8 mouse cellular contexts compared by ENCODE assay signal in genomic region chr3:129536109-129536508, GRCm38 (mm10). TPM values are rescaled to one million over a fixed set of nuclear protein-coding genes. Genes with fewer than 3 reads are reported as not detected.
DNase-seq lines count a peak whose midpoint lies in the region; ATAC-seq and TF ChIP-seq lines count a peak whose summit lies in the region.

No protein-coding gene starts in this region.

- peak overlapping the region; percentile 77 for H3K27ac ChIP-seq in gastrocnemius, adult 2 months

- no peaks in the 10 kb centered on the region for H3K27me3 ChIP-seq in megakaryocyte, embryonic 14.5 days (replicated peaks)

- intact Hi-C loops in gastrocnemius, adult 2 months (cut with DNase I) = no loop called here

- TF ChIP-seq CTCF in gastrocnemius, adult 2 months (IDR thresholded peaks at IDR 0.05) = no peak

- H3K9me3 ChIP-seq in megakaryocyte, embryonic 14.5 days = no peaks in the 10 kb centered on the region

- peaks cover 33% of the 10 kb centered on the region for H3K36me3 ChIP-seq in megakaryocyte, embryonic 14.5 days (replicated peaks; ENCODE audit: low read length)

- peak; percentile 84 for ATAC-seq in common myeloid progenitor, adult 5-6 weeks (replicated peaks; ENCODE audit: low read depth, poor library complexity, severe bottlenecking)

- H3K4me3 ChIP-seq in gastrocnemius, adult 2 months = peak overlapping the region; percentile 65
- peak overlapping the region; percentile 94 for H3K4me3 ChIP-seq in megakaryocyte, embryonic 14.5 days (replicated peaks)

- H3K4me1 ChIP-seq in megakaryocyte, embryonic 14.5 days = peaks cover 69% of the 10 kb centered on the region

- DNase-seq in ZHBTc4 (ENCODE audit: low read depth, low spot score) = peak; percentile 98
- DNase-seq in gastrocnemius, adult 2 months = peak; percentile 80
- peak; percentile 90 for DNase-seq in hindlimb bud, embryonic 11.5 days (ENCODE audit: extremely low spot score, low read depth, low spot score)
- peak; percentile 96 to 98 for DNase-seq in left cerebral cortex, adult 8-10 months (ENCODE audit: low spot score in 2 of 2)
- peak; percentile 95 to 99 for DNase-seq in right cerebral cortex, postnatal 10 days (ENCODE audit: low spot score in 2 of 2)
- peak; percentile 58 for DNase-seq in urinary bladder, postnatal 25 days (ENCODE audit: low spot score)

RNA-seq across cellular contexts. Expression of gene Elovl6, which starts 4.0 kb away (rescaled TPM):
- 19.4 and 21.3 TPM in 2 replicates for total RNA-seq in common myeloid progenitor, adult 5-6 weeks (2017)
- under 1 TPM; 0.33 to 0.89 TPM for total RNA-seq in gastrocnemius, adult 2 months (2021)
- total RNA-seq in left cerebral cortex, adult 8-10 months (2022) = 10 to 100 TPM; 23.5 to 30.4 (median 25.6) TPM
- polyA plus RNA-seq in megakaryocyte, embryonic 14.5 days (2012; ENCODE audit: insufficient read depth, low replicate concordance) = 2.1 TPM in 1 of 2 replicates, not detected in the other

Comparison
In these comparisons a context has a peak if more than half of its experiments do, and no peak if none do; other contexts are left out.
1. Peak in every context shown above with its lines: DNase-seq, ATAC-seq, H3K4me3 ChIP-seq and H3K27ac ChIP-seq.
2. RNA of gene Elovl6, which starts 4.0 kb away (total RNA-seq): 23.5 to 30.4 TPM in left cerebral cortex, adult 8-10 months and 19.4 to 21.3 TPM in common myeloid progenitor, adult 5-6 weeks; 0.33 to 0.89 TPM in gastrocnemius, adult 2 months; every median in the first group is over 10 times any median in the second.